Comparison of ENCODE assay signal across 20 mouse cellular contexts in genomic region chr7:19324221-19324620, GRCm38 (mm10). TPM values are rescaled to one million over a fixed set of nuclear protein-coding genes. Genes with fewer than 3 reads are reported as not detected.
DNase-seq lines count a peak whose midpoint lies in the region; ATAC-seq lines count a peak whose summit lies in the region.
"Had no signal": no experiment of that assay in that cellular context is flagged by ENCODE, and none has a peak within 500 bp of the region (broad histone marks: within the 10 kb centered on the region; RNA-seq: fewer than 3 reads in every experiment).

No protein-coding gene starts in this region.

- no peak overlapping the region for H3K4me2 ChIP-seq in limb, embryonic 13.5 days (replicated peaks)

- peaks cover 58% of the 10 kb centered on the region for H3K4me1 ChIP-seq in heart, embryonic 10.5 days
- H3K4me1 ChIP-seq in limb, embryonic 13.5 days, result peaks cover 30% of the 10 kb centered on the region
- H3K4me1 ChIP-seq in limb, embryonic 10.5 days, result peaks cover 36% of the 10 kb centered on the region
- peaks cover 81% of the 10 kb centered on the region for H3K4me1 ChIP-seq in megakaryocyte, embryonic 14.5 days

- intact Hi-C loops in heart, postnatal 14 days (cut with DNase I), result no loop called here

- H3K27me3 ChIP-seq in heart, embryonic 10.5 days (ENCODE audit: insufficient read depth, poor library complexity, severe bottlenecking), result peaks cover 2% of the 10 kb centered on the region; the same call in 1 of the 2 replicates
- H3K27me3 ChIP-seq in limb, embryonic 13.5 days, result peaks cover 27% of the 10 kb centered on the region
- H3K27me3 ChIP-seq in limb, embryonic 10.5 days (ENCODE audit: low read depth, poor library complexity, severe bottlenecking), result peaks cover 35% of the 10 kb centered on the region
- H3K27me3 ChIP-seq in megakaryocyte, embryonic 14.5 days (replicated peaks), result peaks cover 27% of the 10 kb centered on the region
- H3K27me3 ChIP-seq: Patski had no signal

- H3K4me3 ChIP-seq in heart, embryonic 10.5 days, result no peak overlapping the region
- no peak overlapping the region for H3K4me3 ChIP-seq in limb, embryonic 13.5 days
- no peak overlapping the region for H3K4me3 ChIP-seq in limb, embryonic 10.5 days
- peak overlapping the region; percentile 46 for H3K4me3 ChIP-seq in megakaryocyte, embryonic 14.5 days (replicated peaks)

- H3K9me3 ChIP-seq in heart, embryonic 10.5 days, result no peaks in the 10 kb centered on the region
- no peaks in the 10 kb centered on the region for H3K9me3 ChIP-seq in limb, embryonic 13.5 days
- H3K9me3 ChIP-seq in limb, embryonic 10.5 days (replicated peaks), result no peaks in the 10 kb centered on the region
- H3K9me3 ChIP-seq in megakaryocyte, embryonic 14.5 days, result peaks cover 6% of the 10 kb centered on the region; the same call in 1 of the 2 replicates
- H3K9me3 ChIP-seq: G1E had no signal

- 0 out of 2 replicates have a peak overlapping the region, but pooled peaks have one; percentile 9 for H3K9ac ChIP-seq in limb, embryonic 13.5 days

- 86% methylated on average over 11 of the region's 11 CpGs for WGBS in heart, embryonic 10.5 days
- WGBS in limb, embryonic 13.5 days, result 85% methylated on average over 11 of the region's 11 CpGs
- 88% methylated on average over 11 of the region's 11 CpGs for WGBS in limb, embryonic 10.5 days

- H3K27ac ChIP-seq in heart, embryonic 10.5 days, result peak overlapping the region; percentile 13; the same call in 1 of the 2 replicates
- no peak overlapping the region for H3K27ac ChIP-seq in limb, embryonic 13.5 days
- no peak overlapping the region for H3K27ac ChIP-seq in limb, embryonic 10.5 days

- no peak for DNase-seq in heart, embryonic 10.5 days (ENCODE audit: low spot score)
- no peak for DNase-seq in heart, postnatal 14 days
- no peak for DNase-seq in limb, embryonic 10.5 days (ENCODE audit: low spot score)
- DNase-seq: adrenal gland, adult 2 months; adrenal gland, adult 8-10 months; adrenal gland, postnatal 10 days; adrenal gland, postnatal 14 days; adrenal gland, postnatal 25 days; adrenal gland, postnatal 36 days; B cell, adult 2 months; cerebellum, adult 11 months; cerebellum, adult 11-12 months; cerebellum, adult 18-20 months had no signal

- no peaks in the 10 kb centered on the region for H3K36me3 ChIP-seq in heart, embryonic 10.5 days
- no peaks in the 10 kb centered on the region for H3K36me3 ChIP-seq in limb, embryonic 13.5 days
- H3K36me3 ChIP-seq in limb, embryonic 10.5 days, result no peaks in the 10 kb centered on the region
- H3K36me3 ChIP-seq in megakaryocyte, embryonic 14.5 days (replicated peaks; ENCODE audit: low read length), result no peaks in the 10 kb centered on the region
- H3K36me3 ChIP-seq: G1E had no signal

- no peak for ATAC-seq in limb, embryonic 13.5 days (ENCODE audit: low FRiP score, low read depth)
- ATAC-seq in megakaryocyte, adult 5-6 weeks (ENCODE audit: poor library complexity, severe bottlenecking), result no peak
- ATAC-seq: activated CD4-positive, CD25-positive, alpha-beta regulatory T cell, adult 4 months; CD4-positive, CD25-positive, alpha-beta regulatory T cell, adult 4 months; Patski had no signal

RNA-seq across cellular contexts. Expression of gene Fosb, which starts 14.4 kb away (rescaled TPM):
- polyA plus RNA-seq in heart, embryonic 10.5 days (2016; fragmentation: Nextera tagmentation; extraction: Ambion mirVana), result 0.24 and 0.27 TPM in 2 replicates
- total RNA-seq in heart, postnatal 14 days (2021), result 1 to 10 TPM in 1 of 2 experiments, under 1 TPM in 1; 0.60 to 1.2 TPM
- polyA plus RNA-seq in limb, embryonic 13.5 days (2015; fragmentation: Nextera tagmentation; extraction: Ambion mirVana), result 0.23 and 0.27 TPM in 2 replicates
- 0.04 and 0.11 TPM in 2 replicates for polyA plus RNA-seq in limb, embryonic 10.5 days (2016; fragmentation: Nextera tagmentation; extraction: Ambion mirVana)
- 12.9 and 33.1 TPM in 2 replicates for polyA plus RNA-seq in megakaryocyte, embryonic 14.5 days (2012; ENCODE audit: insufficient read depth, low replicate concordance)
- 24.0 and 25.4 TPM in 2 replicates for total RNA-seq in megakaryocyte, adult 5-6 weeks (2015)
- total RNA-seq in megakaryocyte, adult 5-6 weeks (2017), result 26.9 and 30.4 TPM in 2 replicates

RNA-seq across cellular contexts. Expression of gene Ercc1, which starts 20.4 kb away (rescaled TPM):
- polyA plus RNA-seq in heart, embryonic 10.5 days (2016; fragmentation: Nextera tagmentation; extraction: Ambion mirVana), result 74.0 and 84.2 TPM in 2 replicates
- 10 to 100 TPM; 41.1 to 48.0 TPM for total RNA-seq in heart, postnatal 14 days (2021)
- polyA plus RNA-seq in limb, embryonic 13.5 days (2015; fragmentation: Nextera tagmentation; extraction: Ambion mirVana), result 89.1 and 96.4 TPM in 2 replicates
- polyA plus RNA-seq in limb, embryonic 10.5 days (2016; fragmentation: Nextera tagmentation; extraction: Ambion mirVana), result 97.8 and 101 TPM in 2 replicates
- polyA plus RNA-seq in megakaryocyte, embryonic 14.5 days (2012; ENCODE audit: insufficient read depth, low replicate concordance), result 36.5 and 52.2 TPM in 2 replicates
- 18.9 and 26.4 TPM in 2 replicates for total RNA-seq in megakaryocyte, adult 5-6 weeks (2015)
- 17.5 and 21.4 TPM in 2 replicates for total RNA-seq in megakaryocyte, adult 5-6 weeks (2017)

RNA-seq across cellular contexts. Expression of gene Cd3eap, which starts 35.1 kb away (rescaled TPM):
- 23.2 and 27.8 TPM in 2 replicates for polyA plus RNA-seq in heart, embryonic 10.5 days (2016; fragmentation: Nextera tagmentation; extraction: Ambion mirVana)
- total RNA-seq in heart, postnatal 14 days (2021), result 1 to 10 TPM; 6.5 to 9.4 TPM
- polyA plus RNA-seq in limb, embryonic 13.5 days (2015; fragmentation: Nextera tagmentation; extraction: Ambion mirVana), result 29.9 and 31.8 TPM in 2 replicates
- polyA plus RNA-seq in limb, embryonic 10.5 days (2016; fragmentation: Nextera tagmentation; extraction: Ambion mirVana), result 28.3 and 31.4 TPM in 2 replicates
- polyA plus RNA-seq in megakaryocyte, embryonic 14.5 days (2012; ENCODE audit: insufficient read depth, low replicate concordance), result 13.3 and 50.4 TPM in 2 replicates
- 3.4 TPM in 2 replicates for total RNA-seq in megakaryocyte, adult 5-6 weeks (2015)
- 9.0 and 11.5 TPM in 2 replicates for total RNA-seq in megakaryocyte, adult 5-6 weeks (2017)

RNA-seq across cellular contexts. Expression of gene Ppp1r13l, which starts 35.3 kb away (rescaled TPM):
- 12.0 and 16.2 TPM in 2 replicates for polyA plus RNA-seq in heart, embryonic 10.5 days (2016; fragmentation: Nextera tagmentation; extraction: Ambion mirVana)
- 10 to 100 TPM; 25.0 to 28.4 TPM for total RNA-seq in heart, postnatal 14 days (2021)
- polyA plus RNA-seq in limb, embryonic 13.5 days (2015; fragmentation: Nextera tagmentation; extraction: Ambion mirVana), result 9.0 and 9.6 TPM in 2 replicates
- 6.5 and 7.0 TPM in 2 replicates for polyA plus RNA-seq in limb, embryonic 10.5 days (2016; fragmentation: Nextera tagmentation; extraction: Ambion mirVana)
- polyA plus RNA-seq in megakaryocyte, embryonic 14.5 days (2012; ENCODE audit: insufficient read depth, low replicate concordance), result 21.5 and 54.3 TPM in 2 replicates
- total RNA-seq in megakaryocyte, adult 5-6 weeks (2015), result 4.1 and 4.2 TPM in 2 replicates
- total RNA-seq in megakaryocyte, adult 5-6 weeks (2017), result 0.45 TPM in 1 of 2 replicates, not detected in the other
- polyA plus RNA-seq: CD4-positive, CD25-positive, alpha-beta regulatory T cell, adult 4 months had no signal

RNA-seq across cellular contexts. Expression of gene Rtn2, which starts 41.8 kb away (rescaled TPM):
- polyA plus RNA-seq in heart, embryonic 10.5 days (2016; fragmentation: Nextera tagmentation; extraction: Ambion mirVana), result 22.4 and 26.0 TPM in 2 replicates
- total RNA-seq in heart, postnatal 14 days (2021), result 100 to 1,000 TPM; 106 to 122 TPM
- polyA plus RNA-seq in limb, embryonic 13.5 days (2015; fragmentation: Nextera tagmentation; extraction: Ambion mirVana), result 20.2 and 20.9 TPM in 2 replicates
- 5.5 and 5.6 TPM in 2 replicates for polyA plus RNA-seq in limb, embryonic 10.5 days (2016; fragmentation: Nextera tagmentation; extraction: Ambion mirVana)
- polyA plus RNA-seq in megakaryocyte, embryonic 14.5 days (2012; ENCODE audit: insufficient read depth, low replicate concordance), result 6.1 and 8.4 TPM in 2 replicates
- total RNA-seq in megakaryocyte, adult 5-6 weeks (2015), result 0.48 TPM in 1 of 2 replicates, not detected in the other
- total RNA-seq in megakaryocyte, adult 5-6 weeks (2017), result not detected in 2 replicates
- polyA plus RNA-seq: activated CD4-positive, CD25-positive, alpha-beta regulatory T cell, adult 4 months; CD4-positive, CD25-positive, alpha-beta regulatory T cell, adult 4 months had no signal

Comparison
In these comparisons a context has a peak if more than half of its experiments do, and no peak if none do; other contexts are left out.
1. RNA of gene Fosb, which starts 14.4 kb away (polyA plus RNA-seq): 12.9 to 33.1 TPM in megakaryocyte, embryonic 14.5 days; 0.24 to 0.27 TPM in heart, embryonic 10.5 days, 0.23 to 0.27 TPM in limb, embryonic 13.5 days and 0.04 to 0.11 TPM in limb, embryonic 10.5 days; every median in the first group is over 10 times any median in the second.